Mouse (Mus musculus) frontal cortex, postnatal 36 days (tissue): Measurements from ENCODE around the gene Il1rapl1.

Source experiments
- DNase-seq, 2 experiments: peaks; one replicate each; pipeline ENCODE4 v3.0.0; 2022; ENCODE audit warnings: low spot score in 2 of 2

The Il1rapl1 gene

GRCm38 (mm10) chrX:88115609-88116073 is at the start of gene Il1rapl1:
Gene Il1rapl1 (minus strand): TSS chrX:88115645.
- peak; percentile 30 to 48 for DNase-seq

- DNase-seq, result no peak
Measured at GRCm38 (mm10) chrX:88158037-88158436, 42.6 kb upstream of the Il1rapl1 start.

GRCm38 (mm10) chrX:88125612-88126011 is 10.2 kb upstream of the Il1rapl1 start:
- DNase-seq, result no peak

- DNase-seq, result no peak
Measured at GRCm38 (mm10) chrX:88120070-88120469, 4.6 kb upstream of the Il1rapl1 start.

- DNase-seq, result no peak
Measured at GRCm38 (mm10) chrX:88117858-88118257, 2.4 kb upstream of the Il1rapl1 start.

- no peak for DNase-seq
Measured at GRCm38 (mm10) chrX:88116326-88116725, 881 bp upstream of the Il1rapl1 start.

GRCm38 (mm10) chrX:88113561-88113960 is 1.9 kb downstream of the Il1rapl1 start:
- DNase-seq, result peak in 1 of 2 experiments; percentile 19

GRCm38 (mm10) chrX:88112254-88112653 is 3.2 kb downstream of the Il1rapl1 start:
- no peak for DNase-seq

- no peak for DNase-seq
Measured at GRCm38 (mm10) chrX:88109733-88110132, 5.7 kb downstream of the Il1rapl1 start.

GRCm38 (mm10) chrX:88093936-88094569 is 21.4 kb downstream of the Il1rapl1 start:
- no peak for DNase-seq

GRCm38 (mm10) chrX:88089873-88090272 is 25.6 kb downstream of the Il1rapl1 start:
- peak in 1 of 2 experiments; percentile 22 for DNase-seq

- peak in 1 of 2 experiments; percentile 19 for DNase-seq
Measured at GRCm38 (mm10) chrX:88072741-88073419, 42.6 kb downstream of the Il1rapl1 start.

- DNase-seq, result peak in 1 of 2 experiments; percentile 3
Measured at GRCm38 (mm10) chrX:88070368-88070767, 45.1 kb downstream of the Il1rapl1 start.

GRCm38 (mm10) chrX:88043556-88043955 is 71.9 kb downstream of the Il1rapl1 start:
- no peak for DNase-seq

- DNase-seq, result peak; percentile 8 to 17
Measured at GRCm38 (mm10) chrX:88038984-88039383, 76.5 kb downstream of the Il1rapl1 start.

GRCm38 (mm10) chrX:87897172-87897571 is 218.3 kb downstream of the Il1rapl1 start:
- no peak for DNase-seq

- no peak for DNase-seq
Measured at GRCm38 (mm10) chrX:87891916-87892315, 223.5 kb downstream of the Il1rapl1 start.

- no peak for DNase-seq
Measured at GRCm38 (mm10) chrX:87854107-87854506, 261.3 kb downstream of the Il1rapl1 start.

- no peak for DNase-seq
Measured at GRCm38 (mm10) chrX:87813884-87814283, 301.6 kb downstream of the Il1rapl1 start.

- no peak for DNase-seq
Measured at GRCm38 (mm10) chrX:87807717-87808116, 307.7 kb downstream of the Il1rapl1 start.

- DNase-seq, result no peak
Measured at GRCm38 (mm10) chrX:87793011-87793410, 322.4 kb downstream of the Il1rapl1 start.

GRCm38 (mm10) chrX:87710589-87710988 is 404.9 kb downstream of the Il1rapl1 start:
- peak; percentile 41 to 75 for DNase-seq

GRCm38 (mm10) chrX:87663856-87664255 is 451.6 kb downstream of the Il1rapl1 start:
- DNase-seq, result no peak
